Mouse (Mus musculus): ENCODE measurements around the gene Nsmce4a. TPM values are rescaled to one million over a fixed set of nuclear protein-coding genes. Genes with fewer than 3 reads are reported as not detected.

The Nsmce4a gene
- total and polyA plus RNA-seq, 2 experiments = 20.8 to 73.5 TPM

DNA sequence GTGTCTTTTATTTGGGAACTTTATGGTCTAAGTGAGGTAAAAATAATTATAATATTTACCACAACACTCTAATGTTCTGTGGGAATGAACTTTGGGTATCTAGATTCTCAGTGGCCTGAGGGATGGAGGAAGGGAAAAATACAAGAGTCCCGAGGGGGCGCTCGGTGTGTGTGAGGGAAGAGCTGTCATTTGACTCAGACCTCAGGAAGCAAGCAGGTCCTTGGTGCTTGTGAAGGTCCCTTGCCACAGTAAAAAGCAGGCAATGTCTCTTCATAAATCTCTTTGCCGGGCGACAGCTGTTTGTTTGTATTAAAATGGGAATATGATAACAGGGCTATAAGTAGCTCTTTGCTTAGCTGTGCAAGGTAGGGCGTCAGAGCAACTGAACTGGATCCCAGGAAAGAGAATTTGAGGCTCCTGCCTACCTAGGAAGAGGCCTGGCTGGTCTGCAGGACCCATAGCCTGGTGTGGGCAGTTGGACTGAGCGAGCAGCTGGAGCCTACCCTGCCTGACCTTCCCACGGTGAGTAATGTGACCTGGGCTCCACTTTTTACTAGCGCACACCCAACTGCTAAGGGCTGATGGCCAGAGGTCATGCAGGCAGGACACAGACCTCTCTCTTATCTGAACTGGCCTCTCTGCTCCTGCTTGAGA, 4.0 kb downstream of the Nsmce4a start:
- Histone ChIP-seq H3K4me1 (ENCODE audit: control insufficient read depth, insufficient read depth, low read length) (peaks cover 12% of the 10 kb centered on the region), H3K36me3 (ENCODE audit: control insufficient read depth, insufficient read depth, low read length) (no peaks in the 10 kb centered on the region), H3K9ac (ENCODE audit: low read depth, low read length) (no peak overlapping the region), H3K4me3 (ENCODE audit: insufficient read depth, low read depth, low read length) (no peak overlapping the region), H3K27ac (replicated peaks; ENCODE audit: insufficient read depth, low read depth, low read length) (no peak overlapping the region), H3K79me2 (ENCODE audit: control insufficient read depth, insufficient read depth, low read length) (no peaks in the 10 kb centered on the region), H3K27me3 (ENCODE audit: control insufficient read depth, insufficient read depth, low read length) (no peaks in the 10 kb centered on the region)
- WGBS = 37% methylated on average over 9 of the region's 9 CpGs
- DNase-seq (ENCODE audit: extremely low read depth, low read depth, low spot score) = peak; percentile 92
- TF ChIP-seq POLR2A (IDR thresholded peaks at IDR 0.05; ENCODE audit: extremely low read depth, insufficient read depth, low read length) (no peak), CTCF (IDR thresholded peaks at IDR 0.05; ENCODE audit: low read depth, low read length) (no peak)

GRCm38 (mm10) chr7:130564596-130564995, 8.3 kb downstream of the Nsmce4a start:
- Histone ChIP-seq H3K36me3 (ENCODE audit: control insufficient read depth, insufficient read depth, low read length) (no peaks in the 10 kb centered on the region), H3K27ac (replicated peaks; ENCODE audit: insufficient read depth, low read depth, low read length) (no peak overlapping the region), H3K4me1 (ENCODE audit: control insufficient read depth, insufficient read depth, low read length) (peaks cover 4% of the 10 kb centered on the region; the same call in 1 of the 2 replicates), H3K4me3 (ENCODE audit: insufficient read depth, low read depth, low read length) (no peak overlapping the region), H3K9ac (ENCODE audit: low read depth, low read length) (no peak overlapping the region), H3K27me3 (ENCODE audit: control insufficient read depth, insufficient read depth, low read length) (no peaks in the 10 kb centered on the region), H3K79me2 (ENCODE audit: control insufficient read depth, insufficient read depth, low read length) (no peaks in the 10 kb centered on the region)
- no peak for DNase-seq (ENCODE audit: extremely low read depth, low read depth, low spot score)
- TF ChIP-seq POLR2A (IDR thresholded peaks at IDR 0.05; ENCODE audit: extremely low read depth, insufficient read depth, low read length) (no peak), CTCF (IDR thresholded peaks at IDR 0.05; ENCODE audit: low read depth, low read length) (no peak)
- 66% methylated on average over 3 of the region's 3 CpGs for WGBS

DNA sequence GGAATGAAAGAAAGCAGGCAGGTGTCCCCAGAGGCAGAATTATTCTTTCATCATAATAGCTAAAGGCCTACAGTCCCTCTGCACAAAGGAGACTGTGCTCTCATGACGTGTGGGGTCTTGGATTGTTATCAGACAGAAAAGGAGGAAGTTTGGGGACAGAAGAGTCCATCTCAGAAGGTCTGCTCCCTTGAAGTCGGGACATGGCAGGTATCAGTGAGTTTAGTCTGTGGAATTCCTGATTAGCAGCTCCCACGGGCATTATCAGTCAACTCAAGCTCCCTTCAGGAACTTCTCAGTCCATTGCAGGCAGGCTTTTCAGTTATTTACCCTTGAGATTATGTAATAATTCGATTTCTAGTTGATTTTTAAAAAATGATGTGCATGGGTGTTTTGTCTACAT, 9.0 kb downstream of the Nsmce4a start:
- WGBS = 47% methylated on average over 4 of the region's 4 CpGs

DNA sequence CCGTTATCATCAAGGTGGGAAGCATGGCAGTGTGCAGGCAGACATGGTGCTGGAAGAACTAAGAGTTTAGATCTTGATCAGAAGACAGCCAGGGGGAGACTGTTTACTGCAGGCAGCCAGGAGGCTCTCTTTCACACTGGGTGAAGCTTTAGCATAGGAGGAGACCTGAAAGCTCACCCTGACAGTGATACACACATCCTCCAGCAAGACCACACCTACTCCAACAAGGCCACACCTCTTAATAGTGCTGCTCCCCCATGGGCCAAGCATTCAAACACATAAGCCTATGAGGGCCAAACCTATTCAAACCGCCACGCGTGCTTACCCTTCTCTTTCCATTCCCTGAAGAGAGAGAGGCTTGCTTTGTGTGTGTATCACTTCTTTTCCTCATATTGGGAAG, 9.6 kb downstream of the Nsmce4a start:
- no peak overlapping the region for H3K27ac ChIP-seq (replicated peaks; ENCODE audit: insufficient read depth, low read depth, low read length)
- H3K4me3 ChIP-seq (ENCODE audit: insufficient read depth, low read depth, low read length) = no peak overlapping the region
- H3K9ac ChIP-seq (ENCODE audit: low read depth, low read length) = no peak overlapping the region
- no peaks in the 10 kb centered on the region for H3K79me2 ChIP-seq (ENCODE audit: control insufficient read depth, insufficient read depth, low read length)
- no peaks in the 10 kb centered on the region for H3K36me3 ChIP-seq (ENCODE audit: control insufficient read depth, insufficient read depth, low read length)
- no peak for DNase-seq (ENCODE audit: extremely low read depth, low read depth, low spot score)
- TF ChIP-seq POLR2A (IDR thresholded peaks at IDR 0.05; ENCODE audit: extremely low read depth, insufficient read depth, low read length) (no peak), CTCF (IDR thresholded peaks at IDR 0.05; ENCODE audit: low read depth, low read length) (no peak)
- H3K27me3 ChIP-seq (ENCODE audit: control insufficient read depth, insufficient read depth, low read length) = no peaks in the 10 kb centered on the region
- H3K4me1 ChIP-seq (ENCODE audit: control insufficient read depth, insufficient read depth, low read length) = no peaks in the 10 kb centered on the region
- 95% methylated on average over 4 of the region's 4 CpGs for WGBS

More for the DNA sequence above, 9.0 kb downstream of the Nsmce4a start:
- DNase-seq (ENCODE audit: extremely low read depth, low read depth, low spot score) = peak; percentile 28
- Histone ChIP-seq H3K9ac (ENCODE audit: low read depth, low read length) (no peak overlapping the region), H3K79me2 (ENCODE audit: control insufficient read depth, insufficient read depth, low read length) (no peaks in the 10 kb centered on the region), H3K27ac (replicated peaks; ENCODE audit: insufficient read depth, low read depth, low read length) (no peak overlapping the region), H3K27me3 (ENCODE audit: control insufficient read depth, insufficient read depth, low read length) (no peaks in the 10 kb centered on the region), H3K4me3 (ENCODE audit: insufficient read depth, low read depth, low read length) (no peak overlapping the region), H3K4me1 (ENCODE audit: control insufficient read depth, insufficient read depth, low read length) (no peaks in the 10 kb centered on the region), H3K36me3 (ENCODE audit: control insufficient read depth, insufficient read depth, low read length) (no peaks in the 10 kb centered on the region)
- no peak for TF ChIP-seq POLR2A (IDR thresholded peaks at IDR 0.05; ENCODE audit: extremely low read depth, insufficient read depth, low read length)
- TF ChIP-seq CTCF (IDR thresholded peaks at IDR 0.05; ENCODE audit: low read depth, low read length) = no peak

DNA sequence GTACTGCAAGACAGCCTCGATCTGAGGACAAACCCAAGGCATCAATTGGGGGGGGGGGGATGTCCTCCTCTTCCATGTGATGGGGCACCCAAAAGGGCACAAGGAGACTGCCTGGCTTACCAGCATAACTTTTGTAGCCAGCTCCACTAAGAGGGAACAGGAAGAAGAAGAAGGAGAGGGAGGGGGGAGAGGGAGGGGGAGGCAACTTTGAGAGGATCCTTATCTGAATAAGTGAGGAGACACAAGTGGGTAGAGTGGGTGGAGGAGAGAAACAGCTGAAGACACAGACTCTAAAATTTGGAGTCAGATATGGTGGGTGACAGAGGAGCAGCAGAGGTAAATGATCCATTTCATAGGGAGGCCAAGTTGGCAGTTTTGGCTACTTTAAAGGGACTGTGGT, 12.0 kb downstream of the Nsmce4a start:
- no peak for DNase-seq (ENCODE audit: extremely low read depth, low read depth, low spot score)
- Histone ChIP-seq H3K36me3 (ENCODE audit: control insufficient read depth, insufficient read depth, low read length) (no peaks in the 10 kb centered on the region), H3K27me3 (ENCODE audit: control insufficient read depth, insufficient read depth, low read length) (no peaks in the 10 kb centered on the region), H3K27ac (replicated peaks; ENCODE audit: insufficient read depth, low read depth, low read length) (no peak overlapping the region), H3K4me1 (ENCODE audit: control insufficient read depth, insufficient read depth, low read length) (no peaks in the 10 kb centered on the region), H3K9ac (ENCODE audit: low read depth, low read length) (no peak overlapping the region), H3K4me3 (ENCODE audit: insufficient read depth, low read depth, low read length) (no peak overlapping the region), H3K79me2 (ENCODE audit: control insufficient read depth, insufficient read depth, low read length) (no peaks in the 10 kb centered on the region)
- 75% methylated on average over 1 of the region's 1 CpGs for WGBS
- TF ChIP-seq CTCF (IDR thresholded peaks at IDR 0.05; ENCODE audit: low read depth, low read length) (no peak), POLR2A (IDR thresholded peaks at IDR 0.05; ENCODE audit: extremely low read depth, insufficient read depth, low read length) (no peak)

GRCm38 (mm10) chr7:130558592-130558991, 14.3 kb downstream of the Nsmce4a start:
- 91% methylated on average over 4 of the region's 4 CpGs for WGBS
- no peak for TF ChIP-seq POLR2A (IDR thresholded peaks at IDR 0.05; ENCODE audit: extremely low read depth, insufficient read depth, low read length)
- TF ChIP-seq CTCF (IDR thresholded peaks at IDR 0.05; ENCODE audit: low read depth, low read length) = no peak
- Histone ChIP-seq H3K27me3 (ENCODE audit: control insufficient read depth, insufficient read depth, low read length) (no peaks in the 10 kb centered on the region), H3K4me3 (ENCODE audit: insufficient read depth, low read depth, low read length) (no peak overlapping the region), H3K9ac (ENCODE audit: low read depth, low read length) (no peak overlapping the region), H3K79me2 (ENCODE audit: control insufficient read depth, insufficient read depth, low read length) (no peaks in the 10 kb centered on the region), H3K36me3 (ENCODE audit: control insufficient read depth, insufficient read depth, low read length) (no peaks in the 10 kb centered on the region), H3K27ac (replicated peaks; ENCODE audit: insufficient read depth, low read depth, low read length) (no peak overlapping the region), H3K4me1 (ENCODE audit: control insufficient read depth, insufficient read depth, low read length) (no peaks in the 10 kb centered on the region)
- DNase-seq (ENCODE audit: extremely low read depth, low read depth, low spot score) = no peak

Data from liver, adult 2 months (tissue).